Mouse (Mus musculus) intestine, embryonic 15.5 days (tissue): ENCODE results near the gene Twist2. TPM values are rescaled to one million over a fixed set of nuclear protein-coding genes. Genes with fewer than 3 reads are reported as not detected.
A peak's percentile ranks its signal among the peaks of the same experiment; 100 is the strongest.

Source experiments
- ATAC-seq: fragments of 200-750 bp; cut with Nextera tagmentation; 2 replicates; pipeline ENCODE4 v1.8.0; 2017; ENCODE audit warnings: moderate TSS enrichment, moderate library complexity
- H3K27ac ChIP-seq: fragments of 300-500 bp; sonication (generic); 2 replicates; pipeline ENCODE4 v1.5.1; 2015; ENCODE audit warnings: mild to moderate bottlenecking, inconsistent platforms
- H3K27me3 ChIP-seq: fragments of 300-500 bp; sonication (generic); replicated peaks from 2 replicates; pipeline ENCODE4 v1.6.1; 2015; ENCODE audit warnings: inconsistent platforms
- H3K36me3 ChIP-seq: fragments of 300-500 bp; sonication (generic); 2 replicates; pipeline ENCODE4 v1.6.1; 2015; ENCODE audit warnings: inconsistent platforms
- H3K4me1 ChIP-seq: fragments of 300-500 bp; sonication (generic); replicated peaks from 2 replicates; pipeline ENCODE4 v1.6.1; 2015; ENCODE audit warnings: inconsistent platforms
- H3K4me2 ChIP-seq: fragments of 300-500 bp; sonication (generic); replicated peaks from 2 replicates; pipeline ENCODE4 v1.6.1; 2015; ENCODE audit warnings: mild to moderate bottlenecking, inconsistent platforms
- H3K4me3 ChIP-seq: fragments of 300-500 bp; sonication (generic); replicated peaks from 2 replicates; pipeline ENCODE4 v1.5.1; 2015; ENCODE audit warnings: inconsistent platforms
- H3K9ac ChIP-seq: fragments of 300-500 bp; sonication (generic); 2 replicates; pipeline ENCODE4 v1.6.1; 2015; ENCODE audit warnings: inconsistent platforms
- H3K9me3 ChIP-seq: fragments of 300-500 bp; sonication (generic); 2 replicates; pipeline ENCODE4 v1.6.1; 2016; ENCODE audit warnings: inconsistent platforms
- WGBS: fragments of 180-500 bp; shearing (Covaris S2); methylation state at CpG from one replicate; pipeline ENCODE4 v1.1.7; 2015; 5-methylcytosine and 5-hydroxymethylcytosine counted together
- polyA plus RNA-seq: library from polyadenylated mRNA; unstranded; fragments of >200 nt; fragmentation: Nextera tagmentation; extraction: Ambion mirVana; gene quantifications from 2 replicates; pipeline ENCODE4 v1.2.1, GENCODE M21; 2015

The Twist2 gene
- polyA plus RNA-seq, 1 experiment from 2014 or later = 5.8 TPM

GRCm38 (mm10) chr1:91823530-91823929, 22.3 kb downstream of the Twist2 start:
- no peak overlapping the region for H3K27ac ChIP-seq
- H3K9ac ChIP-seq = no peak overlapping the region
- H3K36me3 ChIP-seq = no peaks in the 10 kb centered on the region
- 0 out of 2 replicates have a peak, but pooled peaks cover 7% of the 10 kb centered on the region for H3K4me1 ChIP-seq
- 34% methylated on average over 3 of the region's 3 CpGs for WGBS
- H3K27me3 ChIP-seq = no peaks in the 10 kb centered on the region
- H3K4me3 ChIP-seq = no peak overlapping the region
- no peak overlapping the region for H3K4me2 ChIP-seq
- ATAC-seq = peak; percentile 23; the same call in 1 of the 2 replicates
- H3K9me3 ChIP-seq = no peaks in the 10 kb centered on the region

- no peak overlapping the region for H3K9ac ChIP-seq
- no peak overlapping the region for H3K27ac ChIP-seq
- WGBS = 83% methylated on average over 7 of the region's 7 CpGs
- no peak for ATAC-seq
- H3K4me3 ChIP-seq = no peak overlapping the region
- H3K36me3 ChIP-seq = no peaks in the 10 kb centered on the region
- H3K4me2 ChIP-seq = no peak overlapping the region
- H3K4me1 ChIP-seq = 0 out of 2 replicates have a peak, but pooled peaks cover 7% of the 10 kb centered on the region
- no peaks in the 10 kb centered on the region for H3K27me3 ChIP-seq
- no peaks in the 10 kb centered on the region for H3K9me3 ChIP-seq
Measured at GRCm38 (mm10) chr1:91823951-91824350, 22.7 kb downstream of the Twist2 start.

GRCm38 (mm10) chr1:91825261-91825660, 24.0 kb downstream of the Twist2 start:
- H3K27ac ChIP-seq = no peak overlapping the region
- WGBS = 51% methylated on average over 3 of the region's 4 CpGs
- H3K9ac ChIP-seq = no peak overlapping the region
- no peaks in the 10 kb centered on the region for H3K9me3 ChIP-seq
- no peak overlapping the region for H3K4me2 ChIP-seq
- H3K4me3 ChIP-seq = no peak overlapping the region
- no peaks in the 10 kb centered on the region for H3K27me3 ChIP-seq
- H3K4me1 ChIP-seq = 0 out of 2 replicates have a peak, but pooled peaks cover 10% of the 10 kb centered on the region
- ATAC-seq = no peak
- no peaks in the 10 kb centered on the region for H3K36me3 ChIP-seq

- WGBS = 92% methylated on average over 7 of the region's 7 CpGs
- Histone ChIP-seq H3K27ac (no peak overlapping the region), H3K9ac (no peak overlapping the region), H3K4me3 (no peak overlapping the region), H3K4me1 (0 out of 2 replicates have a peak, but pooled peaks cover 5% of the 10 kb centered on the region), H3K36me3 (no peaks in the 10 kb centered on the region), H3K9me3 (no peaks in the 10 kb centered on the region), H3K4me2 (no peak overlapping the region), H3K27me3 (no peaks in the 10 kb centered on the region)
- ATAC-seq = no peak
Measured at GRCm38 (mm10) chr1:91831978-91832377, 30.7 kb downstream of the Twist2 start.

GRCm38 (mm10) chr1:91839557-91839956, 38.3 kb downstream of the Twist2 start:
- Histone ChIP-seq H3K9ac (no peak overlapping the region), H3K27ac (no peak overlapping the region), H3K36me3 (no peaks in the 10 kb centered on the region), H3K4me3 (no peak overlapping the region), H3K9me3 (no peaks in the 10 kb centered on the region), H3K4me2 (no peak overlapping the region), H3K27me3 (no peaks in the 10 kb centered on the region), H3K4me1 (peaks cover 2% of the 10 kb centered on the region)
- peak; percentile 65 for ATAC-seq
- 62% methylated on average over 6 of the region's 6 CpGs for WGBS

- Histone ChIP-seq H3K4me1 (peaks cover 5% of the 10 kb centered on the region), H3K4me2 (no peak overlapping the region), H3K36me3 (no peaks in the 10 kb centered on the region), H3K9ac (no peak overlapping the region), H3K27me3 (no peaks in the 10 kb centered on the region), H3K27ac (no peak overlapping the region), H3K9me3 (no peaks in the 10 kb centered on the region), H3K4me3 (no peak overlapping the region)
- peak; percentile 59; the same call in 1 of the 2 replicates for ATAC-seq
- 64% methylated on average over 6 of the region's 6 CpGs for WGBS
Measured at GRCm38 (mm10) chr1:91839979-91840378, 38.7 kb downstream of the Twist2 start.

GRCm38 (mm10) chr1:91844236-91844635, 43.0 kb downstream of the Twist2 start:
- Histone ChIP-seq H3K9me3 (no peaks in the 10 kb centered on the region), H3K9ac (no peak overlapping the region), H3K27ac (no peak overlapping the region), H3K36me3 (no peaks in the 10 kb centered on the region), H3K27me3 (no peaks in the 10 kb centered on the region), H3K4me3 (no peak overlapping the region), H3K4me2 (no peak overlapping the region), H3K4me1 (peaks cover 7% of the 10 kb centered on the region)
- no peak for ATAC-seq
- WGBS = 56% methylated on average over 4 of the region's 4 CpGs

- H3K36me3 ChIP-seq = no peaks in the 10 kb centered on the region
- WGBS = 55% methylated on average over 8 of the region's 8 CpGs
- no peaks in the 10 kb centered on the region for H3K9me3 ChIP-seq
- peak; percentile 51; the same call in 1 of the 2 replicates for ATAC-seq
- H3K27me3 ChIP-seq = no peaks in the 10 kb centered on the region
- H3K27ac ChIP-seq = no peak overlapping the region
- no peak overlapping the region for H3K9ac ChIP-seq
- peaks cover 7% of the 10 kb centered on the region for H3K4me1 ChIP-seq
- no peak overlapping the region for H3K4me2 ChIP-seq
- no peak overlapping the region for H3K4me3 ChIP-seq
Measured at GRCm38 (mm10) chr1:91844681-91845379, 43.6 kb downstream of the Twist2 start.

GRCm38 (mm10) chr1:91845380-91845957, 44.2 kb downstream of the Twist2 start:
- 81% methylated on average over 9 of the region's 9 CpGs for WGBS

GRCm38 (mm10) chr1:91851300-91851699, 50.0 kb downstream of the Twist2 start:
- Histone ChIP-seq H3K4me2 (no peak overlapping the region), H3K4me1 (peaks cover under 1% of the 10 kb centered on the region), H3K9me3 (no peaks in the 10 kb centered on the region), H3K9ac (no peak overlapping the region), H3K27me3 (no peaks in the 10 kb centered on the region), H3K27ac (no peak overlapping the region), H3K36me3 (no peaks in the 10 kb centered on the region), H3K4me3 (no peak overlapping the region)
- 79% methylated on average over 7 of the region's 7 CpGs for WGBS
- ATAC-seq = no peak

More at GRCm38 (mm10) chr1:91845380-91845957, 44.2 kb downstream of the Twist2 start:
- Histone ChIP-seq H3K36me3 (no peaks in the 10 kb centered on the region), H3K4me3 (no peak overlapping the region), H3K27me3 (no peaks in the 10 kb centered on the region), H3K9me3 (no peaks in the 10 kb centered on the region), H3K4me2 (no peak overlapping the region), H3K4me1 (peaks cover 7% of the 10 kb centered on the region), H3K9ac (no peak overlapping the region), H3K27ac (no peak overlapping the region)
- ATAC-seq = no peak

- no peak overlapping the region for H3K9ac ChIP-seq
- H3K4me2 ChIP-seq = no peak overlapping the region
- H3K27ac ChIP-seq = peak overlapping the region; percentile 60
- no peak overlapping the region for H3K4me3 ChIP-seq
- WGBS = 38% methylated on average over 9 of the region's 9 CpGs
- H3K9me3 ChIP-seq = no peaks in the 10 kb centered on the region
- no peaks in the 10 kb centered on the region for H3K27me3 ChIP-seq
- H3K4me1 ChIP-seq = peaks cover 14% of the 10 kb centered on the region
- peak; percentile 94 for ATAC-seq
- no peaks in the 10 kb centered on the region for H3K36me3 ChIP-seq
Measured at GRCm38 (mm10) chr1:91856771-91857664, 55.8 kb downstream of the Twist2 start.

GRCm38 (mm10) chr1:91858101-91858790, 57.0 kb downstream of the Twist2 start:
- Histone ChIP-seq H3K9ac (no peak overlapping the region), H3K36me3 (no peaks in the 10 kb centered on the region), H3K4me3 (no peak overlapping the region), H3K4me2 (no peak overlapping the region), H3K9me3 (no peaks in the 10 kb centered on the region), H3K27ac (no peak overlapping the region), H3K4me1 (peaks cover 14% of the 10 kb centered on the region), H3K27me3 (no peaks in the 10 kb centered on the region)
- ATAC-seq = no peak
- WGBS = 73% methylated on average over 11 of the region's 11 CpGs
